Comparison of ENCODE assay signal across 22 mouse cellular contexts in genomic region chr4:135891539-135891938, GRCm38 (mm10). TPM values are rescaled to one million over a fixed set of nuclear protein-coding genes. Genes with fewer than 3 reads are reported as not detected.
DNase-seq lines count a peak whose midpoint lies in the region; ATAC-seq and TF ChIP-seq lines count a peak whose summit lies in the region.
"Had no signal": no experiment of that assay in that cellular context is flagged by ENCODE, and none has a peak within 500 bp of the region (broad histone marks: within the 10 kb centered on the region; RNA-seq: fewer than 3 reads in every experiment).

No protein-coding gene starts in this region.

- H3K4me3 ChIP-seq in bone marrow, adult 2 months (replicated peaks; ENCODE audit: control insufficient read depth, low read depth, low read length) = no peak overlapping the region
- H3K4me3 ChIP-seq: embryonic facial prominence, embryonic 12.5 days; forebrain, embryonic 15.5 days; heart, embryonic 13.5 days had no signal

- peak; percentile 1 for DNase-seq in ovary, postnatal 36 days (ENCODE audit: low spot score)
- DNase-seq in ovary, postnatal 10 days (ENCODE audit: low spot score) = no peak
- DNase-seq in embryo, embryonic 9.5 days (ENCODE audit: extremely low spot score) = no peak
- DNase-seq: adrenal gland, postnatal 14 days; B cell, adult 2 months; cerebellum, adult 2 months; cerebellum, postnatal 10 days; embryo, embryonic 11 days; gastrocnemius, postnatal 14 days; heart, postnatal 4 days had no signal

- no peak for TF ChIP-seq POLR2A in bone marrow, adult 2 months (IDR thresholded peaks at IDR 0.05; ENCODE audit: borderline replicate concordance, control insufficient read depth, low read depth, low read length)

- no peak for TF ChIP-seq CTCF in bone marrow, adult 2 months (IDR thresholded peaks at IDR 0.05; ENCODE audit: control insufficient read depth, insufficient read depth, low read length)

- ATAC-seq in monocyte, adult 5-6 weeks (replicated peaks; ENCODE audit: insufficient number of reproducible peaks, low FRiP score, low TSS enrichment, poor library complexity, severe bottlenecking) = peak; percentile 47
- ATAC-seq in megakaryocyte-erythroid progenitor cell, adult 5-6 weeks (replicated peaks; ENCODE audit: low FRiP score, low TSS enrichment, poor library complexity, severe bottlenecking) = no peak
- ATAC-seq in frontal cortex, adult (ENCODE audit: low TSS enrichment) = no peak
- ATAC-seq: activated CD4-positive, CD25-positive, alpha-beta regulatory T cell, adult 4 months; CD4-positive, CD25-positive, alpha-beta regulatory T cell, adult 4 months; forebrain, embryonic 15.5 days; intestine, embryonic 16.5 days; Patski had no signal

- 47% methylated on average over 2 of the region's 2 CpGs for WGBS in bone marrow, adult 2 months

- peak overlapping the region; percentile 74; the same call in 1 of the 2 replicates for H3K27ac ChIP-seq in bone marrow, adult 2 months (ENCODE audit: control insufficient read depth, insufficient read depth, low read depth, low read length, poor library complexity)
- H3K27ac ChIP-seq: embryonic facial prominence, embryonic 12.5 days; forebrain, embryonic 15.5 days; heart, embryonic 13.5 days; hindbrain, embryonic 14.5 days had no signal

- H3K4me1 ChIP-seq in bone marrow, adult 2 months (ENCODE audit: control insufficient read depth, insufficient read depth, low read length) = peaks cover 6% of the 10 kb centered on the region; the same call in 1 of the 2 replicates
- H3K4me1 ChIP-seq: embryonic facial prominence, embryonic 12.5 days; forebrain, embryonic 15.5 days had no signal

RNA-seq across cellular contexts. Expression of gene Cnr2, which starts 3.7 kb away (rescaled TPM):
- polyA plus RNA-seq in bone marrow, adult 2 months (2011; ENCODE audit: insufficient read depth, insufficient read length, low replicate concordance, missing spikeins) = 4.6 and 12.2 TPM in 2 replicates
- total RNA-seq in monocyte, adult 5-6 weeks (2017) = 12.0 to 23.7 TPM (median 19.9 TPM) in 3 replicates
- total RNA-seq in megakaryocyte-erythroid progenitor cell, adult 5-6 weeks (2014; fragmentation: Nextera tagmentation) = 19.4 and 24.3 TPM in 2 replicates
- total RNA-seq in megakaryocyte-erythroid progenitor cell, adult 5-6 weeks (2017) = 19.4 and 20.1 TPM in 2 replicates

RNA-seq across cellular contexts. Expression of gene Pnrc2, which starts 17.9 kb away (rescaled TPM):
- 37.3 and 38.3 TPM in 2 replicates for polyA plus RNA-seq in bone marrow, adult 2 months (2011; ENCODE audit: insufficient read depth, insufficient read length, low replicate concordance, missing spikeins)
- 342 to 380 TPM (median 364 TPM) in 3 replicates for total RNA-seq in monocyte, adult 5-6 weeks (2017)
- 105 and 128 TPM in 2 replicates for total RNA-seq in megakaryocyte-erythroid progenitor cell, adult 5-6 weeks (2014; fragmentation: Nextera tagmentation)
- total RNA-seq in megakaryocyte-erythroid progenitor cell, adult 5-6 weeks (2017) = 145 and 204 TPM in 2 replicates

RNA-seq across cellular contexts. Expression of gene Fuca1, which starts 29.0 kb away (rescaled TPM):
- polyA plus RNA-seq in bone marrow, adult 2 months (2011; ENCODE audit: insufficient read depth, insufficient read length, low replicate concordance, missing spikeins) = 57.7 and 172 TPM in 2 replicates
- total RNA-seq in monocyte, adult 5-6 weeks (2017) = 180 to 259 TPM (median 226 TPM) in 3 replicates
- 45.6 and 64.2 TPM in 2 replicates for total RNA-seq in megakaryocyte-erythroid progenitor cell, adult 5-6 weeks (2014; fragmentation: Nextera tagmentation)
- 136 and 139 TPM in 2 replicates for total RNA-seq in megakaryocyte-erythroid progenitor cell, adult 5-6 weeks (2017)

RNA-seq across cellular contexts. Expression of gene Srsf10, which starts 36.0 kb away (rescaled TPM):
- 221 and 300 TPM in 2 replicates for polyA plus RNA-seq in bone marrow, adult 2 months (2011; ENCODE audit: insufficient read depth, insufficient read length, low replicate concordance, missing spikeins)
- 233 to 426 TPM (median 303 TPM) in 3 replicates for total RNA-seq in monocyte, adult 5-6 weeks (2017)
- total RNA-seq in megakaryocyte-erythroid progenitor cell, adult 5-6 weeks (2014; fragmentation: Nextera tagmentation) = 272 and 280 TPM in 2 replicates
- total RNA-seq in megakaryocyte-erythroid progenitor cell, adult 5-6 weeks (2017) = 322 and 402 TPM in 2 replicates

RNA-seq across cellular contexts. Expression of gene Hmgcl, which starts 54.7 kb away (rescaled TPM):
- polyA plus RNA-seq in bone marrow, adult 2 months (2011; ENCODE audit: insufficient read depth, insufficient read length, low replicate concordance, missing spikeins) = 39.0 and 65.5 TPM in 2 replicates
- total RNA-seq in monocyte, adult 5-6 weeks (2017) = 56.8 to 67.9 TPM (median 60.9 TPM) in 3 replicates
- 69.7 and 72.9 TPM in 2 replicates for total RNA-seq in megakaryocyte-erythroid progenitor cell, adult 5-6 weeks (2014; fragmentation: Nextera tagmentation)
- 42.6 and 65.4 TPM in 2 replicates for total RNA-seq in megakaryocyte-erythroid progenitor cell, adult 5-6 weeks (2017)
